Mouse (Mus musculus): ENCODE data around the gene Alyref.

Alyref gene

DNA sequence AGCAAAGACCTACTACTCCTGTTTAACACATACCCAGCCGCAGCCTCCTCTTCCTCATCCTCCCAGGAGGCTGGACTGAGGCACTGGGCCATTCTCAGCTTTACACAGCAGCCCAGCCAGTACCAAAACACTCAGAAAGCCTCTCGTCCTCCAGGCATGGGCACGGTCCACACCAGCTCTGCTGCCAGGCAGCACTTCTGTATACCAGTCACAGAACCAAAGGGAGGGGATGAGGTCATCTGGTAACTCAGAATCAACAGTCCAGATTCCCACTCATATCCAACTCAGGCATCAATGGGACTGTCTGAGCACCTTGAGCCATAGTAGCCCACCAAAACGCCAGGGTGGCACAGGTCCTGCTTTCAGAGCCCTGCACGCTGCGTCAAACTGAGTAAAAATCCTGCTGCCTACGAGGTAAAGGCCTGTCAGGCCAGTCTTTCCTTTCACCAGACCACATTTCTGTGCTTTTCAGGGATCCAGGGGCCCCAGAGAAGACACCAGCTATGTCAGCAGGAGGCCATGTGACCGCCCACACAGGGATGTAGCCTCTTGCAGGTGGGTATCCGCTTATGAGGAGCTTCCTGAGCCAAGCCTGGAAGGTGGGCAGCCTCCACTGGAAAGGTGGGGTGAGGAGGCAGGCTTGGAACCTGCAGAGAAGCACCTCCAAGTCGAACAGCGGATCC is 28.8 kb upstream of the Alyref start:
- DNase-seq (ENCODE audit: low spot score in 2 of 2), result no peak

GRCm38 (mm10) chr11:120625152-120625775 is 27.1 kb upstream of the Alyref start, which contains the start of gene Sirt7:
Gene Sirt7, minus strand, starts transcription at chr11:120625240.
- DNase-seq (ENCODE audit: low spot score in 2 of 2), result no peak

- peak; percentile 70 to 77 for DNase-seq (ENCODE audit: low spot score in 2 of 2)
Measured at GRCm38 (mm10) chr11:120624680-120625111, 26.5 kb upstream of the Alyref start.

DNA sequence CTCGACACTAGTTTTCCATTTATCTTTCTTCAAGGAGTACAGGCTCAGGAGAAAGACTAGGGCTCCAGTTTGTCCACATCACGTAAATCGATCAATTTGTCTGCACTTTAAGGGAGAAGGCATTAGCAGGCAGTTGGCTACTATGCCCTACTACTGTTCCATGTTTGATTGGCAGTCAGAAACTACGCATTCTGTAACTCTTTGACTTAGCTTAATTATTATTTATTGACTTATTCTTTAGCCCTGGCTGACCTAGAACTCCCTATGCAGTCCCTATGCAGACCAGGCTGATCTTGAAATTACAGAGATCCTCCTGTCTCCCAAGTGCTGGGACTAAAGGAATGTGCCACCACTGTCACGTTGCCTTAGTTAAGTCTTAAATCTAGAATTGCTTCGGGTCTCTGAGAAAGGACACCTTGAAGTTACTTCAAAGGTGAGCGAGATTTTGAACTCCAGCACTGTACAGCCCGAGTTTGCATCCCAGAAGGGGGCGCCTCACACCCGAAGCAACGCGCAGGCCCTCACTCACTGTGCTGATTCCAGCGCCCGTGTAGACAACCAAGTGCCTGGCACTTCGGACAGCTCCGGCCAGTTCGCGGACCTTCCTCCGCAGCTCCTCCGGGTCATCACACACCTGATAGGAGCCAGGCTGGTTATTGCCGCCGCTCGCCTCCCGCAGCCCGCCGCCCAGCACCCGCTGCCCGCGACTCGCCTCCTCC is 26.0 kb upstream of the Alyref start:
- peak in 1 of 2 experiments; percentile 55 for DNase-seq (ENCODE audit: low spot score in 2 of 2)

GRCm38 (mm10) chr11:120622805-120623204 is 24.6 kb upstream of the Alyref start:
- DNase-seq (ENCODE audit: low spot score in 2 of 2), result no peak

GRCm38 (mm10) chr11:120620195-120620594 is 22.0 kb upstream of the Alyref start:
- DNase-seq (ENCODE audit: low spot score in 2 of 2), result no peak

DNA sequence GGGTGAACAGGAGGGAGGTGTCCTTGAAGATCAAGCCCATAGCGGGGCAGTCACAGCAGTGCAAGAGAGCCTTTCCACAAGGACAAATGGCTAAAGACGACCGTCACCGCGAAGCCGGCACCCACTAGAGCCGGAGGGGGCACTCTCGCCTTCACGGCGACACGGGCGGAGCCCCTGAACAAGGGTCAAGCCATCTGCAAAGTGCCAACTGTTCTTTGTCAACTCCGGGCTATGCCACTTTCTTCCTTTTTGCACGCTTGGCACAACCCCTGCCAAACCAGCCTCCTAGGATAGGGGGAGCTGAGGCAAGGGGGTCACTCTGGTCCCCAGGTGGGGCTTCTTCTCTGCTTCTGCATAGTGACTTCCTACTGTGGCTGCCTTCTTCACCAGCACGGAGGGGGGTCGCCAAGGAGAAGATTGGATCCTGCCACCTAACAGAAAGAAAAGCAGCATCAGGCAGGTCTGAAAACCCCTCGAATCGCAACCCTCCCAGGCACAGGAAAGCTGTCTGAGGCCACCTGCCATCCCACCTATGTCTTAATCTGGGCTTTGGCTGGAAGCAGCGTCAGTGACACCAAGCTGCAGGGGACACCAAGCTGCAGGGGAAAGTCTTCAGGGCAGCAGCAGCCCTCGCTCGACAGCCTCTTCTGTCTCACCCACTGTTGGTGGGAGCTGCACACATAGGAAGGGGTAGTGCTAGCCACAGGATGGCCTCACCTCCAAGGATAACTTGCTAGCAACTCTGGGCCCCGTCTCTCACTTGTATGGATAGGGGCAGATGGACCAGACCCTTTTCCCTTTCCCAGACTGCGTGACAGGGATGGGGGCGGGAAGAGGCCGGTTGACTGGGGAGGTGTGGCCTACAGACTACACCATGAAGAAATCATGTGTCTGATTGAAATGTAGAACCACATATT is 20.7 kb upstream of the Alyref start:
- no peak for DNase-seq (ENCODE audit: low spot score in 2 of 2)

DNA sequence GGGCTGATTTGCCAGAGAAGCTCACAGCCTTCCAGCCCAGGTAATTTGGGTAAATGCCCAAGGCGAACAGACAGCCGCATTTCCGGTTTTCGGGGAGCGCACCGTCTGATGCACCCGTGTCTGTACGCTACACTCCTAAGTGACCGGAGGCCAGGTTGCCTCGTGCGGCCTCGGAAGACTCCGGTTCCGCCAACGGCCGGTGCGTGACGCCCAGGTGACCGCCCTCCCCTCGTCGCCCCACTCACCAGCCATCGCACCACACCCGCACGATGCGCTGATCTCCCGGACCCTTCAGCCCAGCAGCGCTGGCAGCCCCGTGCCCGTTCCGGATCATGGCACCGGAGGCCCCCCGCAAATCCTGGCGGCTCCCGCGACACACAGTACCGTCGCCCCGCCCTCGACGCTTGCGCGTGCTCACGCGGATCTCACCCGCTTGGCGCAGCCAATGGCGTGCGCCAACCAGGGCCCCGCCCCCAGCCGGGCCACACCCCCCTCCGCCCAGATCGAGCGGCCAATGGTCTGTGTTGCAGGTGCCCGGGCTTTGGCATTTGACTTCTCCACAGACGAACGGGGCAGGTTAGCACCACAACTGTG is 19.5 kb upstream of the Alyref start, which contains the start of gene Pcyt2:
TSS of gene Pcyt2 (minus strand) at position 418 of the 594 bp plus-strand sequence.
- DNase-seq (ENCODE audit: low spot score in 2 of 2), result peak; percentile 83 to 89

- no peak for DNase-seq (ENCODE audit: low spot score in 2 of 2)
Measured at GRCm38 (mm10) chr11:120616617-120617294, 18.6 kb upstream of the Alyref start.

GRCm38 (mm10) chr11:120615606-120616203 is 17.5 kb upstream of the Alyref start:
- no peak for DNase-seq (ENCODE audit: low spot score in 2 of 2)

DNA sequence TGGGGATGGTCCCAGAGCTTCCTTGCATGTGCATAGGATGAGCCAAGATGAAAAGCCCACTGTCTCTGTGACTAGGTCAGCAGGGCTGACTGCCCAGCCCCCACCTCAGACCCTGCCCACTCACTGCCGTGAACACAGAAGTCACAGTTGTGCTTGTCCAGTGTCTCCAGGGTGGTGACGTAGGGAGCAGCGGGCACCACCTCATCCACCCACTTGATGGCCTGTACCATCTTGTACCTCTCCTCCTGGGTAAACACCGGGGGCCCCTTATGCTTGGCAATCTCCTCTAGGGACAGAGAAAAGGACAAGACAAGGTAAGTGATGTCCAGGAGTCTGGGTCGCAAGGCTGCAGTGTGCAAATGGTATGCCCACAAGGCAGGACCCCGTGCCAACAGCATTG is 17.0 kb upstream of the Alyref start:
- DNase-seq (ENCODE audit: low spot score in 2 of 2), result no peak

GRCm38 (mm10) chr11:120613976-120614375 is 15.8 kb upstream of the Alyref start:
- no peak for DNase-seq (ENCODE audit: low spot score in 2 of 2)

GRCm38 (mm10) chr11:120613481-120613972 is 15.4 kb upstream of the Alyref start:
- DNase-seq (ENCODE audit: low spot score in 2 of 2), result no peak

- DNase-seq (ENCODE audit: low spot score in 2 of 2), result peak in 1 of 2 experiments; percentile 56
Measured at GRCm38 (mm10) chr11:120612763-120613162, 14.6 kb upstream of the Alyref start.

GRCm38 (mm10) chr11:120610477-120611046 is 12.4 kb upstream of the Alyref start:
- DNase-seq (ENCODE audit: low spot score in 2 of 2), result no peak

DNA sequence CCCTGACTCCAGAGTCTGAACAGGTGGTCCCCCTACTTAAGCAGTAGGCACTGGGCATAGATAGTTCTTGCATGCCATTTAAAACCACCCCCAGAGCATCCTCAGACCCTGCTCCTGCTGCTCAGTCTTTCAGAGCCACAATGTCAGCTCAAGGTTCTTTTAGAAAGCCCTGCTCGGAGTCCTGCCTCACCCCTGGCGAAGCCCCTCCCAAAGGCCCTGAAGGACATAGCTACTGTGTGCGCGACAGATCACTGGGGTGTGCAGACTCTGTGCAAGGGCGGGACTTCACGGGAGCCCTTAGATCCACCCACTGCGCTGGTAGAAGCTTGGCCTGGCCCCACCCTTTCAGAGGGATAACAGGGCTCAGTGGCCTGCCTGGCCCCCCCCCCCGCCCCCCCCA is 11.1 kb upstream of the Alyref start:
- DNase-seq (ENCODE audit: low spot score in 2 of 2), result no peak

DNA sequence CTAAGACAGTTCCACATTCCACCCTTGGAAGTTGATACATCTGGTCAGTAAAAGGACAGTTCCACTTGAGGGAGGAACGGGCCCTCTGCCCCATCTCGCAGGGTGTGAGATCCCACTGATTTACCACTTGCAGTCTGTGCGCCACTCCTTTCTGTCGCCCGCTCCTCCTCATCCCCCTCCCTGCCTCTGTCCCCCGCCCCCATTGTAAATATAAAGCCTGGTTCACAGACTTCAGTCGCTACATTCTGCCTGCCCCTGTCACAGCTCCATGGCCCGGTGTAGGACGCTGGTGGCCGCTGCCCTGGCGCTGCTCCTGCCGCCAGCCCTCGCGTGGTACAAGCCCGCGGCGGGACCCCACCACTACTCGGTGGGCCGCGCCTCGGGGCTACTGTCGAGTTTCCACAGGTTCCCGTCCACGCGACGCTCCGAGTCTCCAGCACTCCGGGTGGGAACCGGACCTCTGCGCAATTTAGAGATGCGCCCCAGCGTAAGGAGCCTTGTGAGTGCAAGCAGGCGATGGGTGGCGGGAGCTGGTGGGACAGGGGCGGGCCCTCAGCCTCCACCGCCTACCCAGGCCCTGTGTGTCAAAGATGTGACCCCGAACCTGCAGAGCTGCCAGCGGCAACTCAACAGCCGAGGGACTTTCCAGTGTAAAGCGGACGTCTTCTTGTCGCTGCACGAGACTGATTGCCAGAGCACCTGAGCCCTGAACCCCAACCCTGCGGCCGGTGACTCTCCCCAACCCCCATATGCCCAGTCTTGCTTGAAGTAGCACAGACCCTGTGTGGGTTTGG is 10.3 kb upstream of the Alyref start, which contains the start of gene Npb:
TSS of gene Npb (plus strand) at position 237 of the 794 bp plus-strand sequence.
- no peak for DNase-seq (ENCODE audit: low spot score in 2 of 2)

GRCm38 (mm10) chr11:120606764-120607163 is 8.6 kb upstream of the Alyref start:
- no peak for DNase-seq (ENCODE audit: low spot score in 2 of 2)

DNA sequence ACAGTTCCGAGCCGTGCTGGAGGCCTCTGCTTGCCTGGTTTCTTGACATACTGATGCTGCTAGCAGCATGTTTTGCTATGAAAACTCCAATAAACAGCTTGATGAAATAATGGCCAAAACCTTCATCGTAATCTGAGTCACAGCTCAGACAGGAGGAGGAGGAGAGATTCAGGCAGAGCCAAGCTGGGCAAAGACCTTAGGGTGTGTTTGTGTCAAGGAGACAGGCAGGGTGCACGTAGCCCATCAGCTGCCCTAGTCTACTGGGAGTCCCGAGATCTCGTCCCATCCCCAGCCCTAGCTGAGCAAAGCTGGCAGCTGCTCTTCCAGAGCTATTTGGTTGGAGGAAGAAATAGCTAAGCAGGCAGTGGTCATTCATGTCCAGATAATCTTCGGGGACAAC is 7.5 kb upstream of the Alyref start:
- DNase-seq (ENCODE audit: low spot score in 2 of 2), result no peak
